Mouse (Mus musculus) CH12.LX (cell line): ENCODE measurements around the gene Stk32c. TPM values are rescaled to one million over a fixed set of nuclear protein-coding genes. Genes with fewer than 3 reads are reported as not detected.

Experiments
- DNase-seq: peaks from one replicate; pipeline ENCODE4 v3.0.0-alpha.2; 2013; ENCODE audit errors: extremely low read depth
- H3K27ac ChIP-seq: 2 replicates; pipeline ENCODE4 v1.5.1; 2012; ENCODE audit warnings: low read depth, mild to moderate bottlenecking, control low read depth, moderate library complexity; ENCODE audit not compliant: insufficient read depth
- H3K27me3 ChIP-seq: replicated peaks from 2 replicates; pipeline ENCODE3; 2012; ENCODE audit warnings: inconsistent platforms
- H3K36me3 ChIP-seq, 2 experiments: replicated peaks in 1 of 2; 2 replicates each; pipeline versions ENCODE3 to v1.6.1; 2012; ENCODE audit warnings: inconsistent platforms in 1 of 2, low read length in 1 of 2, mild to moderate bottlenecking in 1 of 2, mixed read lengths in 1 of 2, moderate library complexity in 1 of 2; ENCODE audit not compliant: control insufficient read depth in 1 of 2, insufficient read depth in 1 of 2
- H3K4me1 ChIP-seq, 2 experiments: 2 replicates each; pipeline ENCODE4 v1.6.1; 2012; ENCODE audit warnings: inconsistent platforms in 1 of 2, moderate library complexity in 1 of 2; ENCODE audit not compliant: insufficient read depth in 2 of 2, control insufficient read depth in 1 of 2
- H3K4me2 ChIP-seq: 2 replicates; pipeline ENCODE4 v1.6.1; 2012; ENCODE audit warnings: low read depth, mild to moderate bottlenecking, control low read depth; ENCODE audit not compliant: poor library complexity, insufficient read depth, severe bottlenecking
- H3K4me3 ChIP-seq, 3 experiments: fragments of 150-350 bp in 1 of 3; sonication (generic) in 1 of 3; replicated peaks in 1 of 3; 2 replicates each; pipeline versions ENCODE3 to v1.5.1; 2011 to 2012; ENCODE audit warnings: low read depth in 2 of 3, low read length in 2 of 3, mild to moderate bottlenecking in 2 of 3, moderate library complexity in 2 of 3, control low read depth in 1 of 3, improper control_type of control experiment in 1 of 3, inconsistent platforms in 1 of 3, mixed read lengths in 1 of 3; ENCODE audit not compliant: poor library complexity in 1 of 3
- H3K79me2 ChIP-seq: replicated peaks from 2 replicates; pipeline ENCODE4 v1.6.1; 2012; ENCODE audit warnings: mild to moderate bottlenecking, moderate library complexity; ENCODE audit not compliant: control insufficient read depth, poor library complexity, insufficient read depth, severe bottlenecking; ENCODE audit errors: extremely low read depth
- H3K9ac ChIP-seq: 2 replicates; pipeline ENCODE4 v1.6.1; 2012; ENCODE audit warnings: low read depth, mild to moderate bottlenecking, control low read depth, moderate library complexity; ENCODE audit not compliant: insufficient read depth
- H3K9me3 ChIP-seq: replicated peaks from 2 replicates; pipeline ENCODE3; 2012; ENCODE audit warnings: low read length, inconsistent platforms, mixed read lengths
- BHLHE40 ChIP-seq: IDR thresholded peaks from 2 replicates; pipeline ENCODE4 v1.6.1; 2011; ENCODE audit warnings: mild to moderate bottlenecking, low read depth, low read length, improper control_type of control experiment
- ETS1 ChIP-seq: conservative IDR thresholded peaks from 2 replicates; pipeline ENCODE4 v1.6.1; 2012; ENCODE audit warnings: low read depth, mild to moderate bottlenecking, inconsistent platforms, low read length, improper control_type of control experiment, moderate library complexity
- GABPA ChIP-seq: IDR thresholded peaks from 2 replicates; pipeline ENCODE4 v1.6.1; 2012; ENCODE audit warnings: low read depth, low read length, improper control_type of control experiment, inconsistent platforms; ENCODE audit not compliant: insufficient replicate concordance
- IRF4 ChIP-seq: IDR thresholded peaks from 2 replicates; pipeline ENCODE4 v1.6.1; 2014; ENCODE audit warnings: low read depth, mild to moderate bottlenecking, inconsistent platforms, low read length, improper control_type of control experiment
- MAX ChIP-seq: IDR thresholded peaks from 2 replicates; pipeline ENCODE4 v1.6.1; 2011; ENCODE audit warnings: low read length, improper control_type of control experiment
- MAZ ChIP-seq: IDR thresholded peaks from 2 replicates; pipeline ENCODE4 v1.6.1; 2012; ENCODE audit warnings: low read depth, mild to moderate bottlenecking, inconsistent platforms, low read length, improper control_type of control experiment, moderate library complexity
- MEF2A ChIP-seq: IDR thresholded peaks from 2 replicates; pipeline ENCODE4 v1.6.1; 2014; ENCODE audit warnings: low read depth, mild to moderate bottlenecking, inconsistent platforms, low read length, improper control_type of control experiment, borderline replicate concordance
- NELFE ChIP-seq: IDR thresholded peaks from 2 replicates; pipeline ENCODE4 v1.6.1; 2011; ENCODE audit warnings: low read depth, low read length, improper control_type of control experiment
- POLR2A ChIP-seq: IDR thresholded peaks from 2 replicates; pipeline ENCODE4 v1.6.1; 2011; ENCODE audit warnings: low read depth, mild to moderate bottlenecking, improper control_type of control experiment, low read length
- POLR2AphosphoS2 ChIP-seq: IDR thresholded peaks from 2 replicates; pipeline ENCODE4 v1.6.1; 2011; ENCODE audit warnings: low read depth, low read length, improper control_type of control experiment
- RAD21 ChIP-seq: IDR thresholded peaks from 2 replicates; pipeline ENCODE4 v1.6.1; 2011; ENCODE audit warnings: low read depth, mild to moderate bottlenecking, low read length, improper control_type of control experiment, moderate library complexity
- SIN3A ChIP-seq: IDR thresholded peaks from 2 replicates; pipeline ENCODE4 v1.6.1; 2012; ENCODE audit warnings: low read length, improper control_type of control experiment, inconsistent platforms
- SMC3 ChIP-seq: IDR thresholded peaks from 2 replicates; pipeline ENCODE4 v1.6.1; 2011; ENCODE audit warnings: low read depth, low read length, improper control_type of control experiment
- TCF12 ChIP-seq: IDR thresholded peaks from 2 replicates; pipeline ENCODE4 v1.6.1; 2014; ENCODE audit warnings: low read depth, mild to moderate bottlenecking, inconsistent platforms, low read length, improper control_type of control experiment
- UBTF ChIP-seq: IDR thresholded peaks from 2 replicates; pipeline ENCODE4 v1.6.1; 2012; ENCODE audit warnings: low read depth, mild to moderate bottlenecking, inconsistent platforms, low read length, improper control_type of control experiment, moderate library complexity
- USF1 ChIP-seq: IDR thresholded peaks from 2 replicates; pipeline ENCODE4 v1.6.1; 2014; ENCODE audit warnings: low read depth, mild to moderate bottlenecking, inconsistent platforms, low read length, improper control_type of control experiment
- ZC3H11A ChIP-seq: IDR thresholded peaks from 2 replicates; pipeline ENCODE4 v1.6.1; 2012; ENCODE audit warnings: low read depth, mild to moderate bottlenecking, inconsistent platforms, low read length, improper control_type of control experiment
- ZKSCAN1 ChIP-seq: IDR thresholded peaks from 2 replicates; pipeline ENCODE4 v1.6.1; 2012; ENCODE audit warnings: low read depth, inconsistent platforms, low read length, improper control_type of control experiment, borderline replicate concordance
- dilution Hi-C: fragments of 300-500 bp; cut with MboI; formaldehyde crosslinking; loops from 2 replicates; pipeline ENCODE4 v1.14.3; 2020; ENCODE audit warnings: low sequenced_read_pairs; ENCODE audit not compliant: extremely low pct_unique_long_range_greater_than_20kb, extremely low pct_ligation_motif_present
- in situ Hi-C: fragments of 300-500 bp; cut with MboI; formaldehyde crosslinking; loops from 3 replicates; pipeline ENCODE4 v1.14.3; 2019; ENCODE audit warnings: low sequenced_read_pairs, low pct_ligation_motif_present, low pct_unique_long_range_greater_than_20kb, mixed read lengths
- polyA plus RNA-seq: library from polyadenylated mRNA; unstranded; fragments of >175 nt; gene quantifications from 2 replicates; pipeline ENCODE4 v1.2.1, GENCODE M21; 2012; ENCODE audit warnings: low read depth; ENCODE audit not compliant: insufficient read length
- total RNA-seq, 2 experiments: library from RNA; depleted of rRNA; stranded (reverse); fragments of 300-350 nt in 1 of 2; fragments of >200 nt in 1 of 2; gene quantifications; 2 replicates each; pipeline ENCODE4 v1.2.3; 2012 to 2014

The Stk32c gene
- total and polyA plus RNA-seq, 3 experiments: not detected

- Histone ChIP-seq H3K36me3 (no peaks in the 10 kb centered on the region), H3K4me2 (no peak overlapping the region), H3K27me3 (peaks cover 100% of the 10 kb centered on the region)
- in situ Hi-C loops: no loop called here
- TF ChIP-seq RAD21 (no peak), MAZ (no peak)
- TF ChIP-seq, all 38 proteins: peak for 0
- Histone ChIP-seq H3K9ac (no peak overlapping the region), H3K9me3 (no peaks in the 10 kb centered on the region), H3K4me3 (no peak overlapping the region), H3K27ac (no peak overlapping the region), H3K79me2 (no peaks in the 10 kb centered on the region), H3K4me1 (no peaks in the 10 kb centered on the region)
- no peak for DNase-seq
- dilution Hi-C loops: no loop called here
Measured at GRCm38 (mm10) chr7:139254626-139255025, 41.5 kb upstream of the Stk32c start.

DNA sequence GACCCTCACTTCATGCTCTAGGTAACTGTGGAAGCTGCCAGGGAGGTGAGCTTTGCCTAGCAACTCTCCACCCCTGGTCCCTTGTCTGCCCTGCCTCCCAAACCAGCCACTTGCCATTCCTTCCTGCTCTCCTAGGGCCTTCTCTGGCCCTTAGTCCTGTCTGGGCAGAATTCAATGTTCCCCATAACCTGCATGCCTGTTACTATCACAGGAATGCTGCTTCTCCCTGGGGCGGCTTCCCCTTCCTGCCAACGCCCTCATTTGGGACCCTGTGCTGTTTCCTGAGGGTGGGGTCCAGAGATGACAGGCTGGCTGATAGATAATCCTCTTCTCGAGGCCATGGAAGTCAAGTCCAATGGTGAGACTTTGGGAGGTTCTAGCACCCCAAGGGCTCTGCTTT is 40.4 kb upstream of the Stk32c start:
- peaks cover 100% of the 10 kb centered on the region for H3K27me3 ChIP-seq
- no peak overlapping the region for H3K27ac ChIP-seq
- in situ Hi-C loops: no loop called here
- no peaks in the 10 kb centered on the region for H3K79me2 ChIP-seq
- no peak for DNase-seq
- H3K4me3 ChIP-seq: no peak overlapping the region
- H3K4me2 ChIP-seq: no peak overlapping the region
- no peak overlapping the region for H3K9ac ChIP-seq
- TF ChIP-seq GABPA: no peak
- no peak for TF ChIP-seq MAX
- TF ChIP-seq ZC3H11A: no peak
- no peak for TF ChIP-seq IRF4
- no peak for TF ChIP-seq ZKSCAN1
- no peak for TF ChIP-seq SIN3A
- no peak for TF ChIP-seq UBTF
- no peak for TF ChIP-seq NELFE
- TF ChIP-seq POLR2A: no peak
- no peak for TF ChIP-seq USF1
- TF ChIP-seq POLR2AphosphoS2: no peak
- no peak for TF ChIP-seq SMC3
- no peak for TF ChIP-seq MEF2A
- no peak for TF ChIP-seq ETS1
- TF ChIP-seq BHLHE40: no peak
- no peak for TF ChIP-seq TCF12
- no peaks in the 10 kb centered on the region for H3K9me3 ChIP-seq
- dilution Hi-C loops: no loop called here
- H3K4me1 ChIP-seq: peaks cover 0 to 6% of the 10 kb centered on the region in 2 experiments; a peak in 1 of 4 replicates
- no peaks in the 10 kb centered on the region for H3K36me3 ChIP-seq
